Mouse (Mus musculus) intestine, postnatal 0 days (tissue): ENCODE measurements around the gene Npb. TPM values are rescaled to one million over a fixed set of nuclear protein-coding genes. Genes with fewer than 3 reads are reported as not detected.

ENCODE experiments used
- ATAC-seq: fragments of 200-750 bp; cut with Nextera tagmentation; 2 replicates; pipeline ENCODE4 v1.8.0; 2017; ENCODE audit warnings: mild to moderate bottlenecking, moderate TSS enrichment, moderate library complexity
- H3K27ac ChIP-seq: fragments of 300-500 bp; sonication (generic); 2 replicates; pipeline ENCODE4 v1.5.1; 2014; ENCODE audit warnings: mild to moderate bottlenecking, low read depth, low read length, moderate library complexity
- H3K27me3 ChIP-seq: fragments of 300-500 bp; sonication (generic); replicated peaks from 2 replicates; pipeline ENCODE4 v1.6.1; 2014; ENCODE audit warnings: low read length, mixed read lengths; ENCODE audit not compliant: control insufficient read depth, insufficient read depth
- H3K36me3 ChIP-seq: fragments of 300-500 bp; sonication (generic); 2 replicates; pipeline ENCODE4 v1.6.1; 2014; ENCODE audit warnings: mild to moderate bottlenecking, moderate library complexity; ENCODE audit not compliant: control insufficient read depth, insufficient read depth
- H3K4me1 ChIP-seq: fragments of 300-500 bp; sonication (generic); replicated peaks from 2 replicates; pipeline ENCODE4 v1.6.1; 2014; ENCODE audit warnings: antibody characterized with exemption, low read length, mixed read lengths; ENCODE audit not compliant: control insufficient read depth, insufficient read depth
- H3K4me2 ChIP-seq: fragments of 300-500 bp; sonication (generic); replicated peaks from 2 replicates; pipeline ENCODE4 v1.6.1; 2014; ENCODE audit warnings: low read depth, mild to moderate bottlenecking, moderate library complexity
- H3K4me3 ChIP-seq: fragments of 300-500 bp; sonication (generic); 2 replicates; pipeline ENCODE4 v1.5.1; 2014; ENCODE audit warnings: low read depth, low read length
- H3K9ac ChIP-seq: fragments of 300-500 bp; sonication (generic); 2 replicates; pipeline ENCODE4 v1.6.1; 2014; ENCODE audit warnings: mild to moderate bottlenecking, low read depth, low read length
- H3K9me3 ChIP-seq: fragments of 300-500 bp; sonication (generic); 2 replicates; pipeline ENCODE4 v1.6.1; 2016; ENCODE audit warnings: mixed run types; ENCODE audit not compliant: control insufficient read depth
- CTCF ChIP-seq: sonication (generic); IDR thresholded peaks from 2 replicates; pipeline ENCODE4 v1.5.1; 2016; ENCODE audit warnings: low read depth, mild to moderate bottlenecking, control low read depth, antibody characterized with exemption, moderate library complexity
- WGBS: fragments of 180-500 bp; shearing (Covaris S2); extraction: QIAGEN DNeasy Blood & Tissue Kit; methylation state at CpG from one replicate; pipeline ENCODE4 v1.1.7; 2014; 5-methylcytosine and 5-hydroxymethylcytosine counted together
- polyA plus RNA-seq: library from polyadenylated mRNA; unstranded; fragments of >200 nt; fragmentation: Nextera tagmentation; extraction: Ambion mirVana; gene quantifications from 2 replicates; pipeline ENCODE4 v1.2.1, GENCODE M21; 2015

Npb gene
- polyA plus RNA-seq, 1 experiment from 2014 or later: 3.4 TPM

DNA sequence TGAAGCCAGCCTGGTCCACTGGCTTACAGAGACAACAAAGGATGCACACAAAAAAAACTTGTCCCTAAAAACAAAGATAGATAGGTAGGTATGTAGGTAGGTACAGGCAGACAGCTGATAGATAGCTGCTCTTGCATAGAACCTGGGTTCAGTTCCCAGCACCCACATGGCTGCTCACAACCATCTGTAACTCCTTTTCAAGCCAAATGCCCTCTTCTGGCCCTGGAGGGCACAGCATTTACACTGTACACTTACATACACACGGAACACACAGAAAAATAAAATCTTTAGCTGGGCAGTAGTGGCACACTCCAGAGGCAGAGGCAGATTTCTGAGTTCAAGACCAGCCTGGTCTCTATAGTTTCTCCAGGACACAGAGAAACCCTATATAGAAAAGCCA is 24.3 kb upstream of the Npb start:
- no peak overlapping the region for H3K4me3 ChIP-seq
- H3K27me3 ChIP-seq: no peaks in the 10 kb centered on the region
- no peak overlapping the region for H3K9ac ChIP-seq
- no peak for ATAC-seq
- no peaks in the 10 kb centered on the region for H3K9me3 ChIP-seq
- H3K4me1 ChIP-seq: 0 out of 2 replicates have a peak, but pooled peaks cover 14% of the 10 kb centered on the region
- 100% methylated on average over 1 of the region's 1 CpGs for WGBS
- no peak overlapping the region for H3K27ac ChIP-seq
- H3K4me2 ChIP-seq: no peak overlapping the region
- 0 out of 2 replicates have a peak, but pooled peaks have one; percentile 9 for TF ChIP-seq CTCF
- H3K36me3 ChIP-seq: peaks cover 36% of the 10 kb centered on the region

DNA sequence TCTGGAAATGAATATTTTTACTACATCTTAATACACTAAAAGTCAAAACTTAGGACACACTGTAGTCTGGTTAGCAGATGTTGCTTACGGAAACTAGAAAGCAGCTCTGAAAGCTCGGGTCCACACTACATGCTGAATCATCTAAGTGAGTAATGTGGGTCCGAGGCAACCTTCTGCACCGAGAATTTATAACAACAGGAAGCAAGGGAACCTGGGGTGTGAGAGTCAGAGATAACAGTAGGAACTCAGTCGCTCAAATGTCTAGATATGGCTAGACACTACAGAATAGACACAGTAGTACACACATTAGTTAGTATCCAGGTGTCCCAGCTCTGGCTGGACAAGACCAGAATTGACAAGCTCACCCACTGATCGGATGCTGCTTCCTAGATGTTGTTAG is 19.7 kb upstream of the Npb start:
- Histone ChIP-seq H3K27ac (no peak overlapping the region; the same call in 1 of the 2 replicates), H3K36me3 (peaks cover 58% of the 10 kb centered on the region), H3K9ac (no peak overlapping the region), H3K9me3 (no peaks in the 10 kb centered on the region), H3K4me2 (no peak overlapping the region), H3K27me3 (no peaks in the 10 kb centered on the region), H3K4me1 (no peaks in the 10 kb centered on the region), H3K4me3 (no peak overlapping the region)
- WGBS: 87% methylated on average over 6 of the region's 6 CpGs
- no peak for TF ChIP-seq CTCF
- ATAC-seq: no peak

DNA sequence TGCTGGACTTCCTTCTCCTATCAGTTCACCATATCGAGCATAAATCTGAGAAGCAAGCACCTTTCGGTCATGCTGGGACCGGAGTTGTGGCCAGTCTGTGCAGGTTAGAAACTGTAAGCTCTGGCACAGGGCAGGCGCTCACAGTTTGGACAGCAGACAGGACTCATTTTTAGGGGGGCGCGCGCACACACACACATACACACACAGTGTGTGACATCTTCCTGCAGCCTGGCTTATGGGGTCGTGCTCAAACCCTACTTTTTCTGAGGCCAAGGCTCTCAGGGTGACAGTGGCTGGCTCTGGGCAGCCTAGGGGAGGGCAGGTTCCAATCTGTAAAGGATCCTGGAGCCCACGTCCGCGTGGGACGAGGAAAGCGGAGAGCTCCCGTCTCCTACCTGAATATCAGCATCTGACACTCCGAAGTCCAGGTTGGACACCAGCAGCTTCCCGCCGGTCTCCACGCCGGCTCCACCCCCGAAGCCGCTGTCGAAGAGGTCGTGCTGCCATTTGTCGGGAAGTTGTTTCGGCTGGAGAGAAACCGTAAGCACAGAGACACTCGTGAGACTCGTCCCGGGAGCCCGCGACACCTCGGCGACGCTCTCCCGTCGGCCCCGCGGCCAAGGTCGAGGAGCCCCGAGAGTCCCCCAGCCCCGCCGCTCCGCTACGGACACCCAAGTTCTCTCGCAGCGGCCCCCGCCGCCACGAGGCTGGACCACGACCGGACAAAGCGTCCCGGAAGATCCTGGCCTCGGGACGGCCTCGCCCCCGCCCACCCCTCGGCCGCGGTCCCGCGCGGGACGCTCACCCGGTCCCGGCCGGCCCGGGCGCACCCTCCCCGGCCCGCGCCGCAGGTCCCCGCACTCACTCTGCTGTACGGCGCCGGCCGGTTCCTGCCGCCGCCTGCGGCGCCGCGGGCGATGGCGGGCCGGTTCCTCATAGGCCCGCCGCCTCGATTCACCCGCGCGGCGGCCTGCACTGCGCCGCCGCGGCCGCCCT is 10.7 kb upstream of the Npb start:
- no peak for TF ChIP-seq CTCF
- Histone ChIP-seq H3K4me2 (peak overlapping the region; percentile 77), H3K27me3 (no peaks in the 10 kb centered on the region), H3K9me3 (no peaks in the 10 kb centered on the region), H3K36me3 (peaks cover 44% of the 10 kb centered on the region), H3K4me1 (0 out of 2 replicates have a peak, but pooled peaks cover 6% of the 10 kb centered on the region), H3K27ac (peak overlapping the region; percentile 94), H3K4me3 (peak overlapping the region; percentile 65), H3K9ac (peak overlapping the region; percentile 97)
- 2% methylated on average over 80 of the region's 99 CpGs for WGBS
- ATAC-seq: peak; percentile 39

DNA sequence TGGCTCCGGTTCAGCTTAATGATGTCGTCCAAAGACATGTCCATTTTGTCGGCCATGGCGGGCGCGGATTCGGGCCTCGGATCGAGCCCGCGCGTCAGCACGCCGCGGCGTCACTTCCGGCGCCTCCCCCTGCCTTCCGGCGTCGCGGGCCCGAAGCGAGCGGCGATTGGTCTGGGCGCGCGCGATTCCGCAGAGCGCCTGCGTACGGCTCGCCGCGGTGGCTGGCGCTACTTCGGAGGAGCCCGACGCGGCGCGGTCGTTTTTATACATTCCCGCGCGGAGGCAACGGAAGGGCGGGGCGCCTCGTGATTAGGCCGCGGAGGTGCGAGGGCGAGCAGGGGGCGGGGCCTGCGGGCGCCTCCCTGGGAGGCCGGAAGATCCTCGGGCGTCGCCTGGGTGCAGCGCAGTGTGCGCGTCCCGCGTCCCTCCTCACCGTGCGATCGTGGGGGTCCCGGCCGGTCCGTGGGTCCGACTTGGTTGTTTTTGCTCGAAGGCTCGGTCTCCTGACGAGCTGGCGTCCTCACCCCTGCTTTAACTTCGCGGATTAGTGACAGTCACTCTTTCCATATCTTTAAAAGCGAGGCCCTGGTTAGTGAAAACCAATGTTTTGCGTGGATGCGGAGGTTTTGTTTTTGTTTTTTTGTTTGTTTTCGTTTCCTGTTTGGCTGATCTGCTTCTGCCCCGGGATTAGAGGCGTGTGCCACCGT is 9.8 kb upstream of the Npb start, which contains the start of the genes Alyref and Anapc11:
Gene Alyref, minus strand, starts transcription at position 83 of the 707 bp plus-strand sequence.
Gene Anapc11, plus strand, starts transcription at position 139 of the 707 bp plus-strand sequence.
- WGBS: under 1% methylated on average over 87 of the region's 88 CpGs
- H3K27ac ChIP-seq: peak within 1 kb of the TSS; percentile 94
- H3K4me3 ChIP-seq: peak within 1 kb of the TSS; percentile 65
- peak within 1 kb of the TSS; percentile 77 for H3K4me2 ChIP-seq
- peak within 1 kb of the TSS; percentile 97 for H3K9ac ChIP-seq
- no peaks in the 10 kb centered on the region for H3K9me3 ChIP-seq
- peaks cover 43% of the 10 kb centered on the region for H3K36me3 ChIP-seq
- TF ChIP-seq CTCF: no peak; the same call in 1 of the 2 replicates
- H3K27me3 ChIP-seq: no peaks in the 10 kb centered on the region
- 0 out of 2 replicates have a peak, but pooled peaks cover 6% of the 10 kb centered on the region for H3K4me1 ChIP-seq
- peak; percentile 99 for ATAC-seq

DNA sequence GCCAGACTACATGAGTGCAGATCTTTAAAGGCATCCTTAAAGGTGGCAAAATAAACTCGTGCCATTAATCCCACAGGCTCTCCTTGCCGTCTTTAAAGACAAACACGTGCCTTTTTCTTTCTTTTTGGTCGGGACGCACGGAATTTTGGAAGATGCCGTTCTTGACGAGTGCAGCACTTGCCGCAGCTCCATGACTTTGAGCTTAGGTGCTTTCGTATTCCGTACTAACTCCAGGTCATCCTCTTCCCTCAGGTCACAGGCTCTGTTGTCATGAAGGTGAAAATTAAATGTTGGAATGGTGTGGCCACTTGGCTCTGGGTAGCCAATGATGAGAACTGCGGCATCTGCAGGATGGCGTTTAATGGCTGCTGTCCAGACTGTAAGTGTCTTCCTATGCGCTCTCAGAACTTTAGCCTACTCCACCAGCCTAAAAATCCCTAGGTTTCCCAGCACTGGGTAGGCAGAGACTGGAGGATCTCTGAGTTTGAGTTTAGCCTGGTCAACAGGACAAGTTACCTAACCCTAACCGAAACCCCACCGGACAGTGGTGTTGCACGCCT is 9.2 kb upstream of the Npb start:
- no peaks in the 10 kb centered on the region for H3K9me3 ChIP-seq
- H3K4me3 ChIP-seq: peak overlapping the region; percentile 65
- H3K9ac ChIP-seq: peak overlapping the region; percentile 97
- no peak overlapping the region for H3K27ac ChIP-seq
- no peak for TF ChIP-seq CTCF
- H3K36me3 ChIP-seq: peaks cover 44% of the 10 kb centered on the region
- 47% methylated on average over 17 of the region's 17 CpGs for WGBS
- ATAC-seq: no peak
- 0 out of 2 replicates have a peak, but pooled peaks cover 6% of the 10 kb centered on the region for H3K4me1 ChIP-seq
- no peaks in the 10 kb centered on the region for H3K27me3 ChIP-seq
- H3K4me2 ChIP-seq: peak overlapping the region; percentile 77
